Mouse (Mus musculus) left cerebral cortex, adult 6 months (tissue): Measurements from ENCODE around the gene Ace2. TPM values are rescaled to one million over a fixed set of nuclear protein-coding genes. Genes with fewer than 3 reads are reported as not detected.

Source experiments
- long read RNA-seq, 2 experiments: library from polyadenylated mRNA; unstranded; transcript quantifications; one replicate each; pipeline ENCODE4 v2.0.0; 2019 to 2020
- polyA plus RNA-seq: library from polyadenylated mRNA; unstranded; fragments of <200 nt; fragmentation: Nextera tagmentation; gene quantifications from 2 replicates; pipeline ENCODE4 v1.2.3, GENCODE M21; 2021

Gene Ace2
- polyA plus RNA-seq = 0.63 and 0.66 TPM in 2 replicates
- long read RNA-seq, experiment 1, transcript Ace2-201 (18 exons, 3,422 nt) = major isoform, 8 of 13 reads
- long read RNA-seq, experiment 1, partial matches to known transcripts = 5 of 13 reads
- long read RNA-seq, experiment 1, other reads (novel, unspliced or antisense) = 0 of 13 reads
- long read RNA-seq, experiment 2, partial matches to known transcripts = 1 of 3 reads
- long read RNA-seq, experiment 2, other reads (novel, unspliced or antisense) = 0 of 3 reads

GRCm38 (mm10) chrX:164139032-164139431, at the start of gene Ace2:
TSS of gene Ace2 (plus strand) at chrX:164139332.

Other genes with a start within 250 kb of the Ace2 start
- 32.4 and 45.0 TPM in 2 replicates for gene Ap1s2, start 230.3 kb upstream of the Ace2 start, polyA plus RNA-seq
- gene Zrsr2, start 180.7 kb upstream of the Ace2 start, polyA plus RNA-seq = 99.7 and 107 TPM in 2 replicates
- gene Car5b, start 111.3 kb upstream of the Ace2 start, polyA plus RNA-seq = 0.34 and 0.61 TPM in 2 replicates
- 9.5 and 10.0 TPM in 2 replicates for gene Siah1b, start 62.8 kb upstream of the Ace2 start, polyA plus RNA-seq
- 0.53 TPM in 1 of 2 replicates, not detected in the other for gene Cltrn, start 50.5 kb upstream of the Ace2 start, polyA plus RNA-seq
- 0.48 and 0.53 TPM in 2 replicates for gene Bmx, start 118.9 kb downstream of the Ace2 start, polyA plus RNA-seq
- 11.5 and 14.8 TPM in 2 replicates for gene Pir, start 130.0 kb downstream of the Ace2 start, polyA plus RNA-seq
- 0.94 and 1.0 TPM in 2 replicates for gene Vegfd, start 234.0 kb downstream of the Ace2 start, polyA plus RNA-seq